Mouse (Mus musculus) mouse embryonic stem cell (cell line): ENCODE measurements around the gene Myh7b.

Experiments used
- in situ Hi-C, 2 experiments: fragments of 300-500 bp; cut with MboI; formaldehyde crosslinking; loops; 1 replicate in 1 of 2; 3 replicates in 1 of 2; pipeline ENCODE4 v1.14.3; 2019 to 2020; ENCODE audit warnings: low sequenced_read_pairs in 2 of 2, low pct_unique_long_range_greater_than_20kb in 1 of 2, mixed read lengths in 1 of 2; ENCODE audit not compliant: unreplicated experiment in 1 of 2

Myh7b gene

DNA sequence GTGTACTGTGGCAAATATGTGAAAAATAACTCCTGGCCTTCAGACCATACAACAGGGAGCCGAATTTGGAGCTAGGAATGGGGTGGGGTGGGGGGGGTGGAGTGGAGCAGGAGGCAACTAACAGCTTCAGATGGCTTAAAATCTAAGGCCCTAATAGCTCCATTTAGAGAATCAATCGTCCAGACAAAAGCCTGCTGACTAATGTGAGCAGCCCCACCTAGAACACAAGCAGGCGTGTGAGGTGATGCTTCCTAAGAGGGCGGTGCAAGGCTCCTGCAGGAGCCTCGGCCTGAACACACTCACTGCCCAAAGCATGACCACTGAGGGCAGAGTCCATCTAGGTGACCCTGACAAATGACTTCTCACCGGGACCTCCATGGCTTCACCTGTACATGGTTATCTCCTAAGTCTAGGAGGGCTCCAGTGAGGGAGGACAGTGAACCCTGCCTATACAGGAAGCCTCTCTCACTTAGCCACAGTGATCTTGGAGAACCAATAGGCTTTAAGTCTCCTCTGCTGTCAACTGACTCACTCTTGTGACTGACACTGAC, 53.0 kb downstream of the Myh7b start:
- in situ Hi-C loops: loop anchor here (5.0 to 25.0 kb wide), 2 partner anchors 93 to 98 kb away; partner anchors contain the start of gene Procr (in 1 of the 2)

DNA sequence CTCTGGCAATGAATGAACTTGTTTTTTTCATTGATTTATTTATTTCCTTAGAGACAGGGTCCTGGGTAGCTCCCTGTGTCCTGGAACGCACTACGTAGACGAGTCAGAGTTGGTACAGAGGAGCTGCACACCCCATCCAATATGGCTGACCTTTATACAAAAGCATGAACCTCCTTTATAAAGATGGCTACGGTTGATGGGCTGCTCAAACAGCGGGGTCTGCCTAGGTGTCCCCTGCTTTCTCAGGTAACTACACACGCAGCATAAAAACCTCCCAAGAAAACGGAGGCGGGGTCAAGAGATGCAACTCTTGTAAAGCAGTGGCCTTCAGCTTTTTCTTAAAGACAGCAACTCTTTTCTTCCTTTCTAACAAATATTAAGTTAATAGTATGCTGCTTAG, 56.9 kb downstream of the Myh7b start:
- in situ Hi-C loops: loop anchor here in 1 of 2 experiments (25.0 kb wide), 1 partner anchor 94 kb away; the partner anchor contains the start of gene Procr

- in situ Hi-C loops: loop anchor here in 1 of 2 experiments (25.0 kb wide), 1 partner anchor 94 kb away; the partner anchor contains the start of gene Procr
Measured at GRCm38 (mm10) chr2:155668461-155668860, 57.4 kb downstream of the Myh7b start.

GRCm38 (mm10) chr2:155671236-155671635, 60.2 kb downstream of the Myh7b start:
- in situ Hi-C loops: loop anchor here in 1 of 2 experiments (25.0 kb wide), 1 partner anchor 91 kb away; the partner anchor contains the start of gene Procr

DNA sequence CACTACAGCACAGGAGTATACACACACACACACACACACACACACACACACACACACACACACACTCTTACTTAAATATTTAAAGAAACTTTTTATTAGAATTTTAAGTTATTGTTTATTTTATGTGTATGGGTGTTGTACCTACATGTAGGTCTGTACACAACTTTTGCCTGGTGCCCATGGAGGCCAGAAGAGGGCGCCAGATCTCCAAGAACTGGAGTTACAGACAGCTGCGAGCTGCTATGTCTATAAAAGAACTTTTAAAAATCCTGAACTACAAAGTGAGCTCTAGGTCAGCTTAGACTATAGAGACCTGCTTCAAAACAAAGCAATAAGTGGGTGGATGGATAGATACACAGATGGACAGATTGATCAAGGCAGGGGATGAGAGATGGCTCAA, 62.5 kb downstream of the Myh7b start:
- in situ Hi-C loops: loop anchor here in 1 of 2 experiments (25.0 kb wide), 1 partner anchor 89 kb away; the partner anchor contains the start of gene Procr

DNA sequence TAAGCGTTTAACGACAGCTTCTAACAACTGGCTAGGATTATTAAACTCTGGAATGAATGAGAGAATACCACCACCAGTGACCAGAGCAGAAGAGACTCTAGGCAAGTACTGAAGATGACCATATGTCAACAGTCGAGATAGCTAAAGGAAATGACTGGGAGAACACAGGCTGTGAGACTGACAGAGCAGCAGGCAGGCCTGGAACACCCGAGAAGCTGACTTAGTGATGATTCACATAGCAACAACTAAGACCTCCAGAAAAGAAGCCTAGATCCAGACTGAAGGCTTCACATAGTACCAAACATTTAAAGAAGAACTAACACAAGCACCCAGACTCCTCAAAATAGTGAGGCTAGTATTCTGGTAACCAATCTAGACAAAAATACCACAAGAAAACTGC, 64.1 kb downstream of the Myh7b start:
- in situ Hi-C loops: no loop called here

DNA sequence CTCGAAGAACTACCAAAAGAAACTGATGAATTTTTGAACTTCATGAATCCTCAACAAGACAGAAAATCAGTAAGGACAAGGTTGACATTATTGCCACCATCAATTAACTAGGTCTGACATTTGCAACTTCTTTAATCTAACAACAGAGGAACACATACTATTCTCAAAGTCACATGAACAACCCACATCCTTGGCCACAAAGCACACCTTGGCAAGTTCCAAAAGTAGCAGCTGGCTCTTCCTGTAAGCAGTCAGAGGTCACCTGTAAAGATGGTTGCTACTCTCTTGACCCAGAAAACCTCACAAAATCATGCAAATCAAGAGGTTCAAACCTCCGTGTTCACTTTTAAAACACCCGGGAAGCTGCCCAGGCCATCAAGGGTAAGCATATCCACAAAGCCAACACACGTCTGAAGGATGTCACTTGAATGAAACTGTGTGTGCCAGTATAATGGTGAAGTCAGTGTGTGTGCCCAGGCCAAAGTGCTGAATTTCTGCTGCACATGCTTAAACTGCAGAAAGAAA, 68.6 kb downstream of the Myh7b start:
- in situ Hi-C loops: loop anchor here in 1 of 2 experiments (10.0 kb wide), 1 partner anchor 75 kb away; the partner anchor contains the start of gene Procr

- in situ Hi-C loops: loop anchor here in 1 of 2 experiments (10.0 kb wide), 1 partner anchor 74 kb away; the partner anchor contains the start of gene Procr
Measured at GRCm38 (mm10) chr2:155680591-155680990, 69.6 kb downstream of the Myh7b start.

- in situ Hi-C loops: loop anchor here in 1 of 2 experiments (10.0 kb wide), 1 partner anchor 74 kb away; the partner anchor contains the start of gene Procr
Measured at GRCm38 (mm10) chr2:155681194-155681593, 70.2 kb downstream of the Myh7b start.

DNA sequence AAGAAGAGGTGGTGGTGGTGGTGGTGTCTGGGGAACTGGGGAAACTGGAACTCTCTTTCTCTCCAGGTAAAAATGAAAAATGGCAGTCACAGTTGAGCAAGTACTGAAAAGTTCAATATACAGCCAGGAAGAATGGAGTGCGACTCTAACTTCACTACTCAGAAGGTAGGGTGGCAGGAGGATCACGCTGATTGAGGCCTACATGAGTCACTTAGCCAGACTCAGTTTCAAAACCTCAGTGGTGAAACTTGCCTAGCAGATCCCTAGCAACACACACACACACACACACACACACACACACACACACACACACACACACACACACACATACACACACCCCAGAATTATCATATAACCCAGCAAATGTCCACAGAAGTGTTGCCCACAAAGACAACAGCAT, 70.9 kb downstream of the Myh7b start:
- in situ Hi-C loops: loop anchor here in 1 of 2 experiments (10.0 kb wide), 1 partner anchor 73 kb away; the partner anchor contains the start of gene Procr

GRCm38 (mm10) chr2:155683137-155683536, 72.1 kb downstream of the Myh7b start:
- in situ Hi-C loops: loop anchor here in 1 of 2 experiments (10.0 kb wide), 1 partner anchor 72 kb away; the partner anchor contains the start of gene Procr

DNA sequence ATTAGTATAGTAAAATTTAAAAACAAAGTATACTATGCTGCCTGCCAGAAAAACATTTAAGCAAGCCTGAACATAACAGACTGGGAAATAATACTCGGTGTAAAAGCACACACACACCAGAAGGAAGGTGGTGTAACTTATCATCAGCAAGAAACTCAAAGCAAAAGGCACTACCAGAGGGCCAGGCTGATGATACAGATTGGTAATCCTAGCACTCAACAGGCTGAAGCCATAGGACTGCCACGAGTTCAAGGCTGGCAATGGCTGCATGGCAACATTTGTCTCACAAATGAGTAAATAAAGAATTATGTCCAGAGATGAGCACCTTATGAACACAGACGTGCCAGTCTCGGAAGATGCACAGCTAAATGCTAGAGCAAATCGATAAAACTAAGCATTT, 72.8 kb downstream of the Myh7b start:
- in situ Hi-C loops: loop anchor here in 1 of 2 experiments (10.0 kb wide), 1 partner anchor 71 kb away; the partner anchor contains the start of gene Procr
